Mouse (Mus musculus) hindbrain, embryonic 11.5 days (tissue): ENCODE data around the gene Inka2. TPM values are rescaled to one million over a fixed set of nuclear protein-coding genes. Genes with fewer than 3 reads are reported as not detected.
A peak's percentile ranks its signal among the peaks of the same experiment; 100 is the strongest.

Source experiments
- ATAC-seq: fragments of 200-750 bp; cut with Nextera tagmentation; 2 replicates; pipeline ENCODE4 v1.8.0; 2017; ENCODE audit warnings: mild to moderate bottlenecking, moderate TSS enrichment, moderate library complexity; ENCODE audit not compliant: low FRiP score
- DNase-seq: peaks from one replicate; pipeline ENCODE4 v3.0.0-alpha.2; 2015; ENCODE audit warnings: low spot score
- H3K27ac ChIP-seq: fragments of 300-500 bp; sonication (generic); 2 replicates; pipeline ENCODE4 v1.5.1; 2014; ENCODE audit warnings: mild to moderate bottlenecking, low read depth, low read length
- H3K27me3 ChIP-seq: fragments of 300-500 bp; sonication (generic); 2 replicates; pipeline ENCODE4 v1.6.1; 2014; ENCODE audit warnings: mild to moderate bottlenecking, low read length, moderate library complexity, mixed read lengths; ENCODE audit not compliant: control insufficient read depth, insufficient read depth
- H3K36me3 ChIP-seq: fragments of 300-500 bp; sonication (generic); 2 replicates; pipeline ENCODE4 v1.6.1; 2014; ENCODE audit warnings: mild to moderate bottlenecking, low read length, moderate library complexity, mixed read lengths; ENCODE audit not compliant: control insufficient read depth, insufficient read depth
- H3K4me1 ChIP-seq: fragments of 300-500 bp; sonication (generic); replicated peaks from 2 replicates; pipeline ENCODE4 v1.6.1; 2014; ENCODE audit warnings: low read length, mixed read lengths; ENCODE audit not compliant: control insufficient read depth, insufficient read depth
- H3K4me2 ChIP-seq: fragments of 300-500 bp; sonication (generic); replicated peaks from 2 replicates; pipeline ENCODE4 v1.6.1; 2014; ENCODE audit warnings: mild to moderate bottlenecking, low read depth, low read length
- H3K4me3 ChIP-seq: fragments of 300-500 bp; sonication (generic); 2 replicates; pipeline ENCODE4 v1.5.1; 2014; ENCODE audit warnings: low read depth, low read length
- H3K9ac ChIP-seq: fragments of 300-500 bp; sonication (generic); 2 replicates; pipeline ENCODE4 v1.6.1; 2014; ENCODE audit warnings: low read depth, low read length
- H3K9me3 ChIP-seq: fragments of 300-500 bp; sonication (generic); 2 replicates; pipeline ENCODE4 v1.6.1; 2016; ENCODE audit warnings: low read length; ENCODE audit not compliant: control insufficient read depth
- WGBS: fragments of 180-500 bp; shearing (Covaris S2); extraction: QIAGEN DNeasy Blood & Tissue Kit; methylation state at CpG from one replicate; pipeline ENCODE4 v1.1.7; 2014; 5-methylcytosine and 5-hydroxymethylcytosine counted together
- polyA plus RNA-seq: library from polyadenylated mRNA; unstranded; fragments of >200 nt; fragmentation: Nextera tagmentation; extraction: Ambion mirVana; gene quantifications from 2 replicates; pipeline ENCODE4 v1.2.1, GENCODE M21; 2014

Gene Inka2
- polyA plus RNA-seq, 1 experiment from 2014 or later, result 1.2 TPM

GRCm38 (mm10) chr3:105670801-105671200, 33.6 kb upstream of the Inka2 start:
- no peak overlapping the region for H3K4me2 ChIP-seq
- no peaks in the 10 kb centered on the region for H3K9me3 ChIP-seq
- DNase-seq, result no peak
- no peak overlapping the region for H3K4me3 ChIP-seq
- no peak overlapping the region for H3K9ac ChIP-seq
- no peaks in the 10 kb centered on the region for H3K27me3 ChIP-seq
- 88% methylated on average over 1 of the region's 1 CpGs for WGBS
- H3K36me3 ChIP-seq, result no peaks in the 10 kb centered on the region
- no peaks in the 10 kb centered on the region for H3K4me1 ChIP-seq
- H3K27ac ChIP-seq, result no peak overlapping the region
- ATAC-seq, result no peak

DNA sequence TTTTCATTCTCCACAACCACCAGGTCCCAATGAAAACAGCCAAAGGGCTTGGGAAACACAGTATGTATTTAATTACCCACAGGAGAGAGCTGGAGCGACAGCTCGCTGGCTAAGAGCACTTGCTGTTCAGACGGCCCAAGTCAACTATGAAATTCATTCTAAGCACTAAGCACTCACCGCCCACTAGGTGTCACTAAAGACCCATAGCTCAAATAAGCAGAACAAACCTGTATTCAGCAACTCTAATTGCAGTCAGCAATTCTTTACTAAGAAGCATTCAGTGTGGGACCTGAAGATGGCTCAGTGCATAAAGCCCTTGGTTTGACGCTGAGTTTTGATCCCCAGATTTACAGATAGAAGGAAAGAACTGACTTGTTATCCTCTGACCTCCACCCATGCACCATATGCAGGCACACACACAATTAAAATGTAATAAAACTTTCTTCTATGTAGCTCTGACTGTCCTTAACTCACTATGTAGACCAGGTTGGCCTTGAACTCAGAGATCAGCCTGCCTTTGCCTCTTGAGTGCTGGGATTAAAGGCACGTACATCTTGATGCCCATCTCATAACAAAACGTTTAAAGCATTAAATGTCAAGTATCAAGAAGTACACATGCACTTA, 29.7 kb upstream of the Inka2 start:
- Histone ChIP-seq H3K9me3 (no peaks in the 10 kb centered on the region), H3K4me3 (no peak overlapping the region), H3K36me3 (peaks cover 10% of the 10 kb centered on the region), H3K27ac (no peak overlapping the region), H3K4me2 (no peak overlapping the region), H3K27me3 (no peaks in the 10 kb centered on the region), H3K4me1 (no peaks in the 10 kb centered on the region), H3K9ac (no peak overlapping the region)
- ATAC-seq (peak; percentile 54), DNase-seq (peak; percentile 85)
- WGBS, result 24% methylated on average over 7 of the region's 7 CpGs

- DNase-seq, result no peak
- Histone ChIP-seq H3K27me3 (no peaks in the 10 kb centered on the region), H3K4me2 (no peak overlapping the region), H3K9ac (no peak overlapping the region), H3K36me3 (peaks cover 10% of the 10 kb centered on the region), H3K4me1 (no peaks in the 10 kb centered on the region), H3K9me3 (no peaks in the 10 kb centered on the region), H3K4me3 (no peak overlapping the region), H3K27ac (no peak overlapping the region)
- ATAC-seq, result no peak
- WGBS, result 49% methylated on average over 2 of the region's 2 CpGs
These were observed 28.5 kb upstream of the Inka2 start for GRCm38 (mm10) chr3:105675932-105676331.

GRCm38 (mm10) chr3:105680346-105680745, 24.1 kb upstream of the Inka2 start:
- DNase-seq (no peak), ATAC-seq (no peak)
- H3K4me2 ChIP-seq, result no peak overlapping the region
- no peak overlapping the region for H3K9ac ChIP-seq
- H3K36me3 ChIP-seq, result peaks cover 10% of the 10 kb centered on the region
- no peaks in the 10 kb centered on the region for H3K4me1 ChIP-seq
- H3K4me3 ChIP-seq, result no peak overlapping the region
- 92% methylated on average over 7 of the region's 7 CpGs for WGBS
- no peaks in the 10 kb centered on the region for H3K27me3 ChIP-seq
- H3K27ac ChIP-seq, result no peak overlapping the region
- no peaks in the 10 kb centered on the region for H3K9me3 ChIP-seq

GRCm38 (mm10) chr3:105686394-105687323, 17.7 kb upstream of the Inka2 start:
- peak overlapping the region; percentile 49 for H3K4me2 ChIP-seq
- H3K4me3 ChIP-seq, result peak overlapping the region; percentile 92
- ATAC-seq (peak; percentile 4; the same call in 1 of the 2 replicates), DNase-seq (no peak)
- peak overlapping the region; percentile 65 for H3K27ac ChIP-seq
- no peaks in the 10 kb centered on the region for H3K36me3 ChIP-seq
- 8% methylated on average over 60 of the region's 60 CpGs for WGBS
- no peaks in the 10 kb centered on the region for H3K27me3 ChIP-seq
- no peaks in the 10 kb centered on the region for H3K9me3 ChIP-seq
- no peaks in the 10 kb centered on the region for H3K4me1 ChIP-seq
- peak overlapping the region; percentile 95 for H3K9ac ChIP-seq

DNA sequence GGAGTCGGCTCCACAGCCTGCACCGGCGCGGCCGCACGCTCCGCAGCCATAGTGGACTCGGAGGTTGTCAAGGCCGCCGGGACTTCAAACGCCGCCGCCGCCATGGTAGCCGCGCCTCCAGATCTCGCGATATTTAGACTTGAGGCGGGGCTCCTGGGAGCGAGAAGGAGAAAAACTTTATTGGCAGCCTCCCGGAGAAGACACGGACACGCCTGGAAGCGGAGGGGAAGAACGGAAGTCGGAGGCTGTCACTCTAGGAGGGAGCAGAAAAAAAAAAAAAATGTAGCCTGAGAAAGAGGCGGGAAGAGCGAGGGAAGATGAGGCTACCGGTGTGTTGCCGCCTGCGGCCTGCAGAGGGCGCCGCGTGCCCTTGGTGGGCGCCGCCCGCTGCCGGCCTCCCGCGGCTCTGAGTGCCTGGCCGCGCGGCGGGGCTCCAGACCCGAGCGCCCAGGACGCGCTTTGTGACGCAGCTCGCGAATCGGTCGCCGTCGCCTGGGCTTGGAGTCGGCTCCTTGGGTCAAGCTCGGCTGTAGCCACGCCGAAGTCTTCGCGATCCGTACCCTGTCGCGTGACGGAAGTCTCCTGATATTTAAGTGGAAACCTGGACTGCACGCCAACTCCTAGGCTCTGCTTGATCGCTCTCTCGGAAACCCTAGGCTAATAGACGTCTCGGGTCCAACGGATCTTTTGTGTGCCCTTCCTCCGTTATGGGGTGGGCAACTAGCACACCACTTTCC, 16.9 kb upstream of the Inka2 start, which contains the start of gene Ddx20:
Gene Ddx20 (minus strand): TSS at position 251 of the 737 bp plus-strand sequence.
- Histone ChIP-seq H3K4me2 (peak within 1 kb of the TSS; percentile 49), H3K4me1 (no peaks in the 10 kb centered on the region), H3K27me3 (no peaks in the 10 kb centered on the region), H3K9ac (peak within 1 kb of the TSS; percentile 95), H3K9me3 (no peaks in the 10 kb centered on the region), H3K27ac (peak within 1 kb of the TSS; percentile 65), H3K4me3 (peak within 1 kb of the TSS; percentile 92), H3K36me3 (no peaks in the 10 kb centered on the region)
- DNase-seq (peak; percentile 98), ATAC-seq (peak; percentile 96)
- WGBS, result under 1% methylated on average over 68 of the region's 72 CpGs

DNA sequence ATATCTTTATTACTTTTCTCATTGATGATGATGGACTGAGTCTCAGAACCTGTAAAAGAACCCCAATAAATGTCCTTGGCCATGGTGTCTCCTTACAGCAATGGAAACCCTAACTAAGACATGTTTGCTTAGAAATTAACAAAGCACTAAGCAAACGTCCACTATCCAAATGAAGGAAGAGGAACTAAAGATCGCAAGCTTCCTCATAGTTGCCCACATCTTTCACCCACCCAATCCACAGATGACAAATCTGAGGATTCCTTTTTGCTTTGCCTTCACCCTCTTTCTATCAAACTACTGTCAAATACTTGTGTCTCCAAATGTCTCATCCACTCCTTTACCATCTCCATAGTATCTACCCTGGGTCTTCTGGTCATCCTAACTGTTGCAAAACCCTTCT, 15.9 kb upstream of the Inka2 start:
- Histone ChIP-seq H3K4me3 (no peak overlapping the region), H3K27ac (no peak overlapping the region), H3K9ac (no peak overlapping the region), H3K9me3 (no peaks in the 10 kb centered on the region), H3K4me2 (no peak overlapping the region), H3K36me3 (no peaks in the 10 kb centered on the region), H3K4me1 (no peaks in the 10 kb centered on the region), H3K27me3 (no peaks in the 10 kb centered on the region)
- no peak for ATAC-seq
- 90% methylated on average over 2 of the region's 2 CpGs for WGBS
- DNase-seq, result no peak

DNA sequence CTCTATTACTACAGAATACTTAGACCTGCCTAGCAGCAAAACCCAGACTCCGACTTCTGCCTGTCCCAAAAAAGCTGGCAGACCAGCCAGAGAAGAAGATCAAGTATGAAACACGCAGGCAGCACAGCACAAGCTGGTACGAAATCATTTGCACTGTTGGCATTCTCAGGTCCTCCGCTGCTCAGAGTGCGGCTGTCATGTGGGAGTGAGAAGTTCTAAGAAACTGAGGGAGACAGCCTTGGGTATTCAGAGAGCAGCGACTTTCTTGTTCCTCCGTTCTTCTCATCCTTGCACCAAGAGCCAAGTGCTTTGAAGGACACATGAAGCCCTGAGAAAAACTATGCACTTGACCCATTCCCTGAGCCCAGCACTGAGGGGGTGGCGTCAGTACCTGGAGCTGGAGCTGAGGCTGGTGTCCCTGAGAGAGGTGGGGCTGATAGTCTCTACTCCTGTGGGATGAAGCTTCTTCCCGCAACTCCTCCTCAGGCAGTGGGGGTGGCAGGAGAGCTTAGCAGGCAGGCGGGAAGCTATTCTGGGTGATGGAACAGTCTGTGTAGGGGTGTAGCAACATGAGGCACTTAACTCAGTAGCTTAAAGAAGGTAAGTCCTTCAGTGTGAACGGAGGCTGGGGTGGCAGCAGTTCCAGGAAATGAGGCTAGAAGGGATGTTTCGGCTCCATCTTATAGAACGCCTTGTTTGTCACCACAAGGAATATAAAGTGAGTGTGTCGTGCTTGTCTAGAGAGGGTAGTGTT, 10.9 kb upstream of the Inka2 start:
- no peak overlapping the region for H3K27ac ChIP-seq
- WGBS, result 77% methylated on average over 14 of the region's 14 CpGs
- ATAC-seq, result no peak
- H3K4me2 ChIP-seq, result no peak overlapping the region
- H3K9ac ChIP-seq, result no peak overlapping the region
- no peaks in the 10 kb centered on the region for H3K9me3 ChIP-seq
- no peaks in the 10 kb centered on the region for H3K36me3 ChIP-seq
- DNase-seq, result no peak
- peaks cover 6% of the 10 kb centered on the region for H3K4me1 ChIP-seq
- no peak overlapping the region for H3K4me3 ChIP-seq
- no peaks in the 10 kb centered on the region for H3K27me3 ChIP-seq
